Mouse (Mus musculus) adrenal gland, adult 8-10 months (tissue): Measurements from ENCODE around the gene Fopnl. TPM values are rescaled to one million over a fixed set of nuclear protein-coding genes. Genes with fewer than 3 reads are reported as not detected.

Source experiments
- DNase-seq: peaks from one replicate; pipeline ENCODE4 v3.0.0; 2022
- total RNA-seq, 4 experiments: library from RNA; stranded (reverse); gene quantifications; 2 replicates each; pipeline ENCODE4 v1.2.4; 2022

The Fopnl gene
- total RNA-seq, 4 experiments from 2014 or later: 58.9 to 66.4 (median 62.7) TPM

GRCm38 (mm10) chr16:14306451-14306850 lies 10.8 kb downstream of the Fopnl start:
- DNase-seq: no peak

- no peak for DNase-seq
These were observed 12.4 kb downstream of the Fopnl start for GRCm38 (mm10) chr16:14304791-14305190.

- peak; percentile 54 for DNase-seq
These were observed 13.5 kb downstream of the Fopnl start for GRCm38 (mm10) chr16:14303676-14304075.

GRCm38 (mm10) chr16:14303148-14303547 lies 14.1 kb downstream of the Fopnl start:
- DNase-seq: no peak

- no peak for DNase-seq
These were observed 18.7 kb downstream of the Fopnl start for GRCm38 (mm10) chr16:14298461-14298860.

- DNase-seq: no peak
These were observed 19.5 kb downstream of the Fopnl start for GRCm38 (mm10) chr16:14297746-14298145.

- DNase-seq: no peak
These were observed 20.1 kb downstream of the Fopnl start for GRCm38 (mm10) chr16:14297137-14297536.

- no peak for DNase-seq
These were observed 20.6 kb downstream of the Fopnl start for GRCm38 (mm10) chr16:14296544-14297124.

GRCm38 (mm10) chr16:14295291-14295690 lies 21.9 kb downstream of the Fopnl start:
- no peak for DNase-seq

- no peak for DNase-seq
These were observed 24.7 kb downstream of the Fopnl start for GRCm38 (mm10) chr16:14292205-14293199.

- DNase-seq: peak; percentile 55
These were observed 26.0 kb downstream of the Fopnl start, which contains the start of gene Myh11 for GRCm38 (mm10) chr16:14291223-14291622. Gene Myh11 (minus strand): TSS chr16:14291372.

GRCm38 (mm10) chr16:14272374-14272965 lies 44.7 kb downstream of the Fopnl start:
- no peak for DNase-seq

GRCm38 (mm10) chr16:14265203-14265920 lies 51.8 kb downstream of the Fopnl start:
- peak; percentile 28 for DNase-seq

GRCm38 (mm10) chr16:14264504-14264903 lies 52.7 kb downstream of the Fopnl start:
- DNase-seq: no peak

GRCm38 (mm10) chr16:14263241-14263640 lies 54.0 kb downstream of the Fopnl start:
- no peak for DNase-seq

GRCm38 (mm10) chr16:14262410-14262809 lies 54.8 kb downstream of the Fopnl start:
- no peak for DNase-seq

GRCm38 (mm10) chr16:14258856-14259255 lies 58.3 kb downstream of the Fopnl start:
- DNase-seq: peak; percentile 64

- no peak for DNase-seq
These were observed 63.6 kb downstream of the Fopnl start for GRCm38 (mm10) chr16:14253586-14253985.

GRCm38 (mm10) chr16:14252877-14253276 lies 64.3 kb downstream of the Fopnl start:
- no peak for DNase-seq

GRCm38 (mm10) chr16:14249913-14250312 lies 67.3 kb downstream of the Fopnl start:
- DNase-seq: no peak
